In the genomic region with DNA sequence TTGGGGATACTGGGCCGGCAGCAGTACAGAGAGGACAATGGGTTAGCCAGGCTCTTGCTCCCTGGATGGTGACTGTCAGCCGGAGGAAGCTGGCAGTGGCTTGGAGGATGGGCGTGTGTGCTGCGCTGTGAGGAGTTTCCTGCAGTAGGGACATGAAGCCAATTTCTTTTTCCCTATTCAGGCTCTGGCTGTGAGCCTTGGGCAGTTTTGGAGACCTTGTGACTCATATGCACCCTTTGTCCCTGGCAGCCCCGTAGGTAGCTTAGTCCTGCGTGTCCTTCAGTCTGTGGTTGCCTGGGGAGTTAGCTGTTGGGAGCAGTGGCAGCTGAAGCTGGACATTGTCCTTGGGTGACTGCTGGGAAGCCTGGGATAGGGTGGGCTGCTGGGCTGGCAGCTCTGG, we compare ENCODE assay signal across 7 mouse cellular contexts.
DNase-seq lines count a peak whose midpoint lies in the region; ATAC-seq lines count a peak whose summit lies in the region.

No protein-coding gene starts in this region.

- no peak overlapping the region for H3K9ac ChIP-seq in kidney, embryonic 15.5 days
- 0 out of 2 replicates have a peak overlapping the region, but pooled peaks have one; percentile 2 for H3K9ac ChIP-seq in neural tube, embryonic 12.5 days

- H3K27me3 ChIP-seq in kidney, embryonic 15.5 days, result no peaks in the 10 kb centered on the region
- no peaks in the 10 kb centered on the region for H3K27me3 ChIP-seq in neural tube, embryonic 12.5 days (replicated peaks)

- peaks cover 91% of the 10 kb centered on the region for H3K4me1 ChIP-seq in kidney, embryonic 15.5 days
- peaks cover 67% of the 10 kb centered on the region for H3K4me1 ChIP-seq in neural tube, embryonic 12.5 days

- H3K27ac ChIP-seq in kidney, embryonic 15.5 days, result peak overlapping the region; percentile 74
- H3K27ac ChIP-seq in neural tube, embryonic 12.5 days, result no peak overlapping the region

- H3K9me3 ChIP-seq in kidney, embryonic 15.5 days (replicated peaks), result no peaks in the 10 kb centered on the region
- H3K9me3 ChIP-seq in neural tube, embryonic 12.5 days, result no peaks in the 10 kb centered on the region

- H3K4me2 ChIP-seq in kidney, embryonic 15.5 days, result no peak overlapping the region
- H3K4me2 ChIP-seq in neural tube, embryonic 12.5 days (replicated peaks), result 0 out of 2 replicates have a peak overlapping the region, but pooled peaks have one; percentile 3

- no peak overlapping the region for H3K4me3 ChIP-seq in kidney, embryonic 15.5 days (replicated peaks)
- H3K4me3 ChIP-seq in neural tube, embryonic 12.5 days, result no peak overlapping the region

- ATAC-seq in kidney, embryonic 15.5 days (replicated peaks; ENCODE audit: low FRiP score), result no peak
- ATAC-seq in neural tube, embryonic 12.5 days (ENCODE audit: low FRiP score, low read depth), result no peak
- ATAC-seq in megakaryocyte-erythroid progenitor cell, adult 5-6 weeks (replicated peaks; ENCODE audit: low FRiP score, low TSS enrichment, poor library complexity, severe bottlenecking), result no peak

- DNase-seq in 416B (ENCODE audit: low read depth) (peak; percentile 36), adipocyte (ENCODE audit: low spot score) (peak; percentile 85)
- DNase-seq in heart, adult 8-10 months (ENCODE audit: low spot score), result peak; percentile 90
- no peak for DNase-seq in urinary bladder, adult 2 months (ENCODE audit: low spot score)

- 47% methylated on average over 6 of the region's 6 CpGs for WGBS in kidney, embryonic 15.5 days
- WGBS in neural tube, embryonic 12.5 days, result 47% methylated on average over 6 of the region's 6 CpGs

- H3K36me3 ChIP-seq in kidney, embryonic 15.5 days, result no peaks in the 10 kb centered on the region
- no peaks in the 10 kb centered on the region for H3K36me3 ChIP-seq in neural tube, embryonic 12.5 days
